Mouse (Mus musculus): ENCODE data around the gene Mpp6.

DNA sequence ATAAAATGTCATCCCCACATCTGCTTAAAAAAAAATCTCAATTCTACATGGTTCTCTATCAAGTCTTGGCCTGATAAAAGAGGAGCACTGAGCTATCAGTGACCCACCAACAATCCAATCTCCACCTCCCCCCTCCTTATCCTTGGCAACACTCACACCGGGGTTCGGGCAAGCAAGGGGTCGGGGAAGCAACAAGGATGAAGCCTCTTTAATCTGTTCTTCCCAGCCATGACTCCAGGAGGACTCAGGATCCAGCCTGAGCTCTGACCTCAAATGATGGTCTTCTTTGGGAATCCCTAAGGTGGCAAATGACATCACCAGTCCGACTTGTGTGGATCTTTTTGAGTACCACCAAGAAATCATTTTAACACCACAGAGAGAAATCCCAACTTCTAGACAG is 137.8 kb downstream of the Mpp6 start:
- TF ChIP-seq POLR2A (IDR thresholded peaks at IDR 0.05; ENCODE audit: low read depth, low read length) (no peak), HCFC1 (IDR thresholded peaks at IDR 0.05; ENCODE audit: low read depth, low read length) (no peak)

Measured in CH12.LX (cell line).